Mouse (Mus musculus) C2C12 (cell line): ENCODE measurements around the gene Mettl3. TPM values are rescaled to one million over a fixed set of nuclear protein-coding genes. Genes with fewer than 3 reads are reported as not detected.
"Not testable (repeated sequence)": the region's sequence is repeated elsewhere in the genome, so short reads cannot be mapped to it uniquely, and the experiment has no call there.

ENCODE experiments used
- H3K27me3 ChIP-seq: one replicate; pipeline ENCODE4 v1.6.1; 2011; ENCODE audit not compliant: control insufficient read depth, insufficient read depth, insufficient read length
- H3K36me3 ChIP-seq: one replicate; pipeline ENCODE4 v1.6.1; 2011; ENCODE audit not compliant: control insufficient read depth, insufficient read depth
- H3K4me3 ChIP-seq: one replicate; pipeline ENCODE4 v1.5.1; 2011; ENCODE audit warnings: mild to moderate bottlenecking, control low read depth; ENCODE audit not compliant: poor library complexity, insufficient read depth, severe bottlenecking
- H3K79me2 ChIP-seq: one replicate; pipeline ENCODE4 v1.6.1; 2011; ENCODE audit not compliant: control insufficient read depth, insufficient read depth
- H3K79me3 ChIP-seq: one replicate; pipeline ENCODE4 v1.6.1; 2011; ENCODE audit warnings: low read depth, control low read depth
- H3ac ChIP-seq: one replicate; pipeline ENCODE3; 2011; ENCODE audit warnings: low read depth; ENCODE audit not compliant: control insufficient read depth, insufficient read length
- CEBPB ChIP-seq: IDR thresholded peaks from one replicate; pipeline ENCODE4 v1.6.1; 2011; ENCODE audit warnings: low read depth, mild to moderate bottlenecking, control low read depth, moderate library complexity
- CTCF ChIP-seq: IDR thresholded peaks from one replicate; pipeline ENCODE4 v1.5.1; 2011; ENCODE audit not compliant: control insufficient read depth, insufficient read depth, insufficient read length
- FOSL1 ChIP-seq: IDR thresholded peaks from one replicate; pipeline ENCODE4 v1.8.0; 2011; ENCODE audit warnings: mild to moderate bottlenecking, low read length; ENCODE audit not compliant: poor library complexity, insufficient read depth, severe bottlenecking
- MAX ChIP-seq: IDR thresholded peaks from one replicate; pipeline ENCODE4 v1.6.1; 2011; ENCODE audit warnings: mild to moderate bottlenecking, control low read depth
- MYOD1 ChIP-seq: IDR thresholded peaks from one replicate; pipeline ENCODE4 v1.6.1; 2011; ENCODE audit warnings: low read depth; ENCODE audit not compliant: control insufficient read depth, insufficient read length
- MYOG ChIP-seq: IDR thresholded peaks from one replicate; pipeline ENCODE4 v1.6.1; 2011; ENCODE audit not compliant: control insufficient read depth, insufficient read length; ENCODE audit errors: extremely low read depth
- USF1 ChIP-seq: IDR thresholded peaks from one replicate; pipeline ENCODE4 v1.6.1; 2011; ENCODE audit warnings: low read depth, mild to moderate bottlenecking, control low read depth, moderate library complexity
- polyA plus RNA-seq: library from polyadenylated mRNA; unstranded; fragments of >200 nt; fragmentation: generic; extraction: Trizol; gene quantifications from one replicate; pipeline ENCODE4 v1.2.1, GENCODE M21; 2012; ENCODE audit warnings: missing spikeins

The Mettl3 gene
- polyA plus RNA-seq, 1 experiment: 33.3 TPM

DNA sequence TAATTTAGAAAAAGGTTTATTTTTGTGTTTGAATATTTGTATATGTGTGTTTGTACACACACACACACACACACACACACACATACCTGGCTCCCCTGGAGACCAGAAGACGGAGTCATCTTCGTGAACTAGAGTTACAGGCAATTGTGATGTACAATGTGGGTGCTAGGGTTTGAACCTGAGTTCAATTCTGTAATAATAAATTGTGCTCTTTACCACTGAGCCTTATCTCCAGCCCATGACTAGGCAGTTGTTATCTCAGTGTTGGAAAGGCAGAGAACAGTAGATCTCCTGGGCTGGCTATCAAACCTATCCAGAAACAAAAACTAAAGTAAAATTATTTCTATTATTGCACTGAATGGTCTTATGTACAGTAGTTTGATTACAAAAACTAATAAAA, 1.2 kb upstream of the Mettl3 start:
- Histone ChIP-seq H3K27me3 (no peaks in the 10 kb centered on the region), H3K79me2 (peaks cover 34% of the 10 kb centered on the region), H3K36me3 (peaks cover 4% of the 10 kb centered on the region), H3K79me3 (peaks cover 18% of the 10 kb centered on the region), H3K4me3 (no peak overlapping the region), H3ac (no peak overlapping the region)
- TF ChIP-seq CTCF (no peak), USF1 (no peak), FOSL1 (no peak), MYOD1 (no peak), MYOG (no peak), CEBPB (no peak), MAX (no peak)

DNA sequence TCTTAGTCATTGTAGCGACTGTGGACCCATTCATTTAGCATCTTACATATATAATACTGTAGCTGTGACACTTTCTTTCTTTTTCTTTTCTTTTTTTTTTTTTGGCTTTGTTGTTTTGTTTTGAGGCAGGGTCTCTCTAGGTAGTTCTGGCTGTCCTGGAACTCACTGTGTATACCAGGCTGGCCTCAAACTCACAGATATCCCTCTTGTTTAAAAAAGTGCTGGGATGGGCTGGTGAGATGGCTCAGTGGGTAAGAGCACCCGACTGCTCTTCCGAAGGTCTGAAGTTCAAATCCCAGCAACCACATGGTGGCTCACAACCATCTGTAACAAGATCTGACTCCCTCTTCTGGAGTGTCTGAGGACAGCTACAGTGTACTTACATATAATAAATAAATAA, 1.4 kb downstream of the Mettl3 start:
- Histone ChIP-seq H3K79me2 (peaks cover 39% of the 10 kb centered on the region), H3K36me3 (peaks cover 23% of the 10 kb centered on the region), H3K79me3 (peaks cover 18% of the 10 kb centered on the region)
- not testable (repeated sequence) for H3K27me3 ChIP-seq, H3K4me3 ChIP-seq, H3ac ChIP-seq

DNA sequence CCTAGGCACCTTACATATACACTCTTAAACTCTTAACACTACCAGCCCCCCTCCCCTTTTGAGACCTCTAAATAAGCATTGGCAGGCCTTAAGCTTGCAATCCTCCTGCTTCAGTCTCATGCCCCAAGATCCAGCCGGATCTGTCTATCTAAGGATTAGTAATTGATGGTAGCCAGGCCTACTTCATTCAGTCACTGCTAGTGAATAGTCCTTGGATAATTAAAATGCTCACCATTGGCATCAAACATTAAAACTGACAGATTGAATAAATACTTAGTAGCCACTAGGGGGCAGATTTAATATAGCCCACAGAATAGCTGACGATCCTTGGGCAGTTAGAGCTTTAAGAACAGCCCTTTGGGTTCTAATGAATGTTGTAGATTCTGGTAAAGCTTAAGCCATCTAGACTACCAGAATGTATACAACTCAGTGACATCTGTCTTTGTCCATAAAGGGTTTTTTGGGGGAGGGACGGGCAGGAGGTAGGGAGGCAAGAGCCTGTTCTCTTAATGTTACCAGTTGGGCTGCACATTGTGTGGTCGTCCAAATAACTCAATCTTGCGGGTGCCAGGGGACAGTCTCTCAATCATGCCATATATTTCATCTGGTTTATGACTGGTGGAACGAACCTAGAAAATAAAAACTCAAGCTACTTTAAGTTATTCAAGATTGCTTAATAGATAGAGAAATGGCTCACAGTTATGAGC, 9.2 kb downstream of the Mettl3 start:
- Histone ChIP-seq H3K4me3 (no peak overlapping the region), H3K36me3 (peaks cover 81% of the 10 kb centered on the region), H3K79me3 (no peaks in the 10 kb centered on the region), H3K27me3 (no peaks in the 10 kb centered on the region), H3K79me2 (peaks cover 5% of the 10 kb centered on the region), H3ac (no peak overlapping the region)
- TF ChIP-seq CEBPB: no peak
- TF ChIP-seq USF1: no peak
- TF ChIP-seq MYOD1: no peak
- TF ChIP-seq CTCF: no peak
- no peak for TF ChIP-seq FOSL1
- TF ChIP-seq MAX: no peak
- TF ChIP-seq MYOG: no peak

DNA sequence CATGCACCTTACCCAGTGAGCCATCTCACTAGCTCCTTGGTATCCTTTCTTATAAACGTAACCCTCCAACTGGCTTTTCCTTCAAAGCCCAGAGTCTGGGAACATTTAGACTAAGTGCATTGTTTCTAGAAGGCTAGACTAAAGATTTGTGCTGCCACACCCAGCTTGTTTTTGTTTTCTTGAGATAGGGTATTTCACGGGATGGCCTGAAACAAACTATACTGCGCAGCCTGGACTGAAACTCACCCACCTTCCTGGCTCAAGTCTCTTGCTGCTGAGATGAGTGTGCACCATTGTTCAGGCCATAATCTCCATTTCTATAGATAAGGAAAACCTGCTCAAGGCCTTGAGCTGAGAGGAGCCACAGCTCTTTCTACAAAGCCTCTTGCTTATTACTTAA, 20.7 kb downstream of the Mettl3 start:
- peaks cover 28% of the 10 kb centered on the region for H3K79me3 ChIP-seq
- no peak overlapping the region for H3ac ChIP-seq
- H3K27me3 ChIP-seq: no peaks in the 10 kb centered on the region
- peaks cover 30% of the 10 kb centered on the region for H3K36me3 ChIP-seq
- peaks cover 50% of the 10 kb centered on the region for H3K79me2 ChIP-seq
- H3K4me3 ChIP-seq: no peak overlapping the region
- TF ChIP-seq CTCF (no peak), MYOD1 (no peak), MAX (no peak), FOSL1 (no peak), CEBPB (no peak)

DNA sequence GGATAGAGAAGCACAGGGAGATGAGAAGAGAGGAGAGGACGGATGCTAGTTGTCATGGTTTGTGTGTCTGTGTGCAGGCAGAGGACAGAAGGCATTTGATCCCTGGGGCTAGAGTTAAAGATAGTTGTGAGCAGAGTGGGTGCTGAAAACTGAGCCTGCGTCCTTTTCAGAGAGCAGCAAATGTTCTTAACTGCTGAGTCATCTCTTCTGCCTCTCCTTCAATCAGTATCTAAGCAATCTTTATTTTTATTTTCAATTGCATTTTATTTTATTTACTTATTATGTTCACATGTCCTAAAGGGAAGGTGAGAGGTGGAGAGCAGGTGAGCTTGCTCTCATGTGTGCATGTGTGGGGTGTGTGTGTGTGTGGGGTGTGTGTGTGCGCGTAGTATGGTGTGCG, 21.3 kb downstream of the Mettl3 start:
- peaks cover 28% of the 10 kb centered on the region for H3K36me3 ChIP-seq
- no peak overlapping the region for H3ac ChIP-seq

DNA sequence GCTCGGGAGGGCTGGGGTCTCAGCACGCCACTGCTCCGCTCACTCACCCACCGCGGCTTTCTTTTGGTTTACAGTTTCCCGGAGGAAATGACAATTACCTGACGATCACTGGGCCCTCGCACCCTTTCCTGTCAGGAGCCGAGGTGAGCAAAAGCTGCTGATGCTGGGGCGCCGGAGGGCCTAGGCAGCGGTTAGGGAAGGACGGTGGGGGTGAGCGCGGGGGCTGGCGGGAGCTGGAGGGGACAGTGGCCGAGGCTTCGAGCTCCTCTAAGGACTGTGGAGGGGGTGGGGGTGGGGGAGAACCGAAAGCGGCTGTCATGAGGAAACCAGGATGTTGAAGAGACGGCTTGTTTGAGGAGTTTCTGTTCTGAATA, 25.2 kb downstream of the Mettl3 start:
- H3K36me3 ChIP-seq: peaks cover 3% of the 10 kb centered on the region
- H3K79me3 ChIP-seq: peaks cover 28% of the 10 kb centered on the region
- H3K27me3 ChIP-seq: no peaks in the 10 kb centered on the region
- peak overlapping the region; percentile 89 for H3K4me3 ChIP-seq
- peaks cover 50% of the 10 kb centered on the region for H3K79me2 ChIP-seq
- TF ChIP-seq MAX (no peak), USF1 (no peak), FOSL1 (no peak), MYOG (no peak), MYOD1 (no peak), CTCF (no peak), CEBPB (no peak)
- H3ac ChIP-seq: peak overlapping the region; percentile 91

More for the DNA sequence above, 21.3 kb downstream of the Mettl3 start:
- no peaks in the 10 kb centered on the region for H3K27me3 ChIP-seq
- peaks cover 28% of the 10 kb centered on the region for H3K79me3 ChIP-seq
- TF ChIP-seq MAX (no peak), MYOD1 (no peak), CTCF (no peak), FOSL1 (no peak), CEBPB (no peak), USF1 (no peak), MYOG (no peak)
- no peak overlapping the region for H3K4me3 ChIP-seq
- peaks cover 50% of the 10 kb centered on the region for H3K79me2 ChIP-seq
